9 mouse cellular contexts compared by ENCODE assay signal in genomic region chr12:85959822-85960501, GRCm38 (mm10).
A peak's percentile ranks its signal among the peaks of the same experiment; 100 is the strongest.
DNase-seq lines count a peak whose midpoint lies in the region; ATAC-seq and TF ChIP-seq lines count a peak whose summit lies in the region.
"Had no signal": no experiment of that assay in that cellular context is flagged by ENCODE, and none has a peak within 500 bp of the region (broad histone marks: within the 10 kb centered on the region; RNA-seq: fewer than 3 reads in every experiment).

No protein-coding gene starts in this region.

- H3K4me3 ChIP-seq in forebrain, embryonic 14.5 days (ENCODE audit: low read depth, low read length): no peak overlapping the region
- no peak overlapping the region for H3K4me3 ChIP-seq in forebrain, embryonic 15.5 days
- no peak overlapping the region for H3K4me3 ChIP-seq in lung, embryonic 15.5 days
- no peak overlapping the region for H3K4me3 ChIP-seq in limb, embryonic 14.5 days (replicated peaks; ENCODE audit: low read length)
- no peak overlapping the region for H3K4me3 ChIP-seq in thymus, adult 2 months (ENCODE audit: control insufficient read depth, insufficient read depth, low read length)

- 71% methylated on average over 10 of the region's 10 CpGs for WGBS in forebrain, embryonic 14.5 days
- 61% methylated on average over 10 of the region's 10 CpGs for WGBS in forebrain, embryonic 15.5 days
- 58% methylated on average over 10 of the region's 10 CpGs for WGBS in lung, embryonic 15.5 days
- WGBS in limb, embryonic 14.5 days: 18% methylated on average over 10 of the region's 10 CpGs
- 96% methylated on average over 10 of the region's 10 CpGs for WGBS in thymus, adult 2 months

- peaks cover 6% of the 10 kb centered on the region; the same call in 1 of the 2 replicates for H3K36me3 ChIP-seq in forebrain, embryonic 14.5 days (ENCODE audit: control insufficient read depth, insufficient read depth, low read length)
- no peaks in the 10 kb centered on the region for H3K36me3 ChIP-seq in forebrain, embryonic 15.5 days
- no peaks in the 10 kb centered on the region for H3K36me3 ChIP-seq in lung, embryonic 15.5 days
- H3K36me3 ChIP-seq in limb, embryonic 14.5 days (ENCODE audit: control insufficient read depth, insufficient read depth, low read length): no peaks in the 10 kb centered on the region; the same call in 1 of the 2 replicates
- H3K36me3 ChIP-seq in thymus, adult 2 months (ENCODE audit: control insufficient read depth, insufficient read depth, low read length): no peaks in the 10 kb centered on the region

- no peak overlapping the region for H3K4me2 ChIP-seq in forebrain, embryonic 14.5 days (ENCODE audit: low read length)
- H3K4me2 ChIP-seq in forebrain, embryonic 15.5 days (replicated peaks): no peak overlapping the region
- no peak overlapping the region for H3K4me2 ChIP-seq in lung, embryonic 15.5 days
- H3K4me2 ChIP-seq in limb, embryonic 14.5 days (replicated peaks; ENCODE audit: low read depth, low read length, severe bottlenecking): no peak overlapping the region

- no peaks in the 10 kb centered on the region for H3K4me1 ChIP-seq in forebrain, embryonic 14.5 days (ENCODE audit: control insufficient read depth, insufficient read depth, low read length)
- 0 out of 2 replicates have a peak, but pooled peaks cover 4% of the 10 kb centered on the region for H3K4me1 ChIP-seq in forebrain, embryonic 15.5 days
- peaks cover 44% of the 10 kb centered on the region for H3K4me1 ChIP-seq in lung, embryonic 15.5 days
- peaks cover 41% of the 10 kb centered on the region for H3K4me1 ChIP-seq in limb, embryonic 14.5 days (ENCODE audit: control insufficient read depth, insufficient read depth, low read length)
- H3K4me1 ChIP-seq in thymus, adult 2 months (replicated peaks; ENCODE audit: control insufficient read depth, insufficient read depth, low read length): peaks cover 20% of the 10 kb centered on the region

- no peak overlapping the region for H3K27ac ChIP-seq in forebrain, embryonic 14.5 days (ENCODE audit: low read depth, low read length)
- no peak overlapping the region for H3K27ac ChIP-seq in forebrain, embryonic 15.5 days (replicated peaks)
- peak overlapping the region; percentile 87 for H3K27ac ChIP-seq in lung, embryonic 15.5 days
- H3K27ac ChIP-seq in limb, embryonic 14.5 days (replicated peaks; ENCODE audit: low read depth, low read length): peak overlapping the region; percentile 76
- no peak overlapping the region for H3K27ac ChIP-seq in thymus, adult 2 months (ENCODE audit: control insufficient read depth, insufficient read depth, low read length)

- no peaks in the 10 kb centered on the region for H3K9me3 ChIP-seq in forebrain, embryonic 14.5 days (replicated peaks; ENCODE audit: control insufficient read depth, low read length)
- H3K9me3 ChIP-seq in forebrain, embryonic 15.5 days: no peaks in the 10 kb centered on the region
- H3K9me3 ChIP-seq in lung, embryonic 15.5 days: no peaks in the 10 kb centered on the region
- H3K9me3 ChIP-seq in limb, embryonic 14.5 days (ENCODE audit: control insufficient read depth, low read length): no peaks in the 10 kb centered on the region

- TF ChIP-seq POLR2A in limb, embryonic 14.5 days (IDR thresholded peaks at IDR 0.05; ENCODE audit: borderline replicate concordance, extremely low read depth, insufficient read depth, insufficient read length): no peak
- TF ChIP-seq POLR2A in thymus, adult 2 months (IDR thresholded peaks at IDR 0.05; ENCODE audit: control insufficient read depth, extremely low read depth, insufficient read depth, low read length, poor library complexity): no peak

- no peak overlapping the region for H3K9ac ChIP-seq in forebrain, embryonic 14.5 days (ENCODE audit: low read length)
- H3K9ac ChIP-seq in forebrain, embryonic 15.5 days (replicated peaks): no peak overlapping the region
- no peak overlapping the region; the same call in 1 of the 2 replicates for H3K9ac ChIP-seq in lung, embryonic 15.5 days
- no peak overlapping the region for H3K9ac ChIP-seq in limb, embryonic 14.5 days (ENCODE audit: low read depth, low read length, severe bottlenecking)

- peak; percentile 29 for DNase-seq in forebrain, embryonic 14.5 days (ENCODE audit: low spot score)
- no peak for DNase-seq in lung, postnatal 25 days (ENCODE audit: low spot score)
- DNase-seq in hindlimb bud, embryonic 11.5 days (ENCODE audit: extremely low spot score, low read depth, low spot score): peak; percentile 39
- DNase-seq in limb, embryonic 14.5 days (ENCODE audit: low spot score): no peak
- DNase-seq in thymus, adult 2 months: no peak
- DNase-seq in spleen, postnatal 10 days (ENCODE audit: low spot score in 2 of 2): no peak

- TF ChIP-seq CTCF in thymus, adult 2 months (IDR thresholded peaks at IDR 0.05; ENCODE audit: borderline replicate concordance, control insufficient read depth, extremely low read depth, insufficient read depth, low read length, poor library complexity): no peak

- H3K27me3 ChIP-seq in forebrain, embryonic 14.5 days (replicated peaks; ENCODE audit: control insufficient read depth, insufficient read depth, low read length): no peaks in the 10 kb centered on the region
- H3K27me3 ChIP-seq in forebrain, embryonic 15.5 days: no peaks in the 10 kb centered on the region
- H3K27me3 ChIP-seq in lung, embryonic 15.5 days: no peaks in the 10 kb centered on the region
- no peaks in the 10 kb centered on the region for H3K27me3 ChIP-seq in limb, embryonic 14.5 days (ENCODE audit: control insufficient read depth, insufficient read depth, low read length)
- no peaks in the 10 kb centered on the region for H3K27me3 ChIP-seq in thymus, adult 2 months (ENCODE audit: control insufficient read depth, insufficient read depth, low read length)

- ATAC-seq in forebrain, embryonic 14.5 days: no peak
- no peak for ATAC-seq in forebrain, embryonic 15.5 days (replicated peaks)
- 0 out of 2 replicates have a peak, but pooled peaks have one; percentile 20 for ATAC-seq in lung, embryonic 15.5 days (ENCODE audit: borderline replicate concordance, extremely low read depth, low FRiP score, low TSS enrichment)
- peak; percentile 46 for ATAC-seq in limb, embryonic 14.5 days (ENCODE audit: low FRiP score, low read depth)
- ATAC-seq: CD4-positive, CD25-positive, alpha-beta regulatory T cell, adult 4 months had no signal

Comparison
In these comparisons a context has a peak if more than half of its experiments do, and no peak if none do; other contexts are left out.
1. ATAC-seq: peak in lung, embryonic 15.5 days (single experiment) and limb, embryonic 14.5 days (single experiment); none in forebrain, embryonic 14.5 days (single experiment) and forebrain, embryonic 15.5 days (single experiment).
2. DNase-seq: peak in forebrain, embryonic 14.5 days (single experiment) and hindlimb bud, embryonic 11.5 days (single experiment); none in lung, postnatal 25 days (single experiment), limb, embryonic 14.5 days (single experiment), thymus, adult 2 months (single experiment) and spleen, postnatal 10 days (0 of 2).
3. H3K27ac ChIP-seq: peak in lung, embryonic 15.5 days (single experiment) and limb, embryonic 14.5 days (single experiment); none in forebrain, embryonic 14.5 days (single experiment), forebrain, embryonic 15.5 days (single experiment) and thymus, adult 2 months (single experiment).